Mouse (Mus musculus): ENCODE measurements around the gene Slco1a6.
"Not testable (repeated sequence)": the region's sequence is repeated elsewhere in the genome, so short reads cannot be mapped to it uniquely, and the experiment has no call there.

The Slco1a6 gene

GRCm38 (mm10) chr6:142208421-142208820, at the start of gene Slco1a6:
Slco1a6 (minus strand) TSS chr6:142208521.
- in situ Hi-C loops (cut with MboI): no loop called here

- in situ Hi-C loops (cut with MboI): not testable (repeated sequence)
Measured at GRCm38 (mm10) chr6:142250738-142251307, 42.5 kb upstream of the Slco1a6 start.

GRCm38 (mm10) chr6:142245065-142245464, 36.7 kb upstream of the Slco1a6 start:
- in situ Hi-C loops (cut with MboI): no loop called here

- in situ Hi-C loops (cut with MboI): no loop called here
Measured at GRCm38 (mm10) chr6:142239468-142239867, 31.1 kb upstream of the Slco1a6 start.

- in situ Hi-C loops (cut with MboI): no loop called here
Measured at GRCm38 (mm10) chr6:142220138-142220537, 11.8 kb upstream of the Slco1a6 start.

GRCm38 (mm10) chr6:142211821-142212220, 3.5 kb upstream of the Slco1a6 start:
- in situ Hi-C loops (cut with MboI): no loop called here

- in situ Hi-C loops (cut with MboI): no loop called here
Measured at GRCm38 (mm10) chr6:142209749-142210148, 1.4 kb upstream of the Slco1a6 start.

GRCm38 (mm10) chr6:142200524-142200923, 7.8 kb downstream of the Slco1a6 start:
- in situ Hi-C loops (cut with MboI): no loop called here

GRCm38 (mm10) chr6:142194245-142194644, 14.1 kb downstream of the Slco1a6 start:
- in situ Hi-C loops (cut with MboI): no loop called here

GRCm38 (mm10) chr6:142191962-142192361, 16.4 kb downstream of the Slco1a6 start:
- in situ Hi-C loops (cut with MboI): no loop called here

- in situ Hi-C loops (cut with MboI): no loop called here
Measured at GRCm38 (mm10) chr6:142187426-142187825, 20.9 kb downstream of the Slco1a6 start.

- in situ Hi-C loops (cut with MboI): no loop called here
Measured at GRCm38 (mm10) chr6:142185868-142186415, 22.4 kb downstream of the Slco1a6 start.

- in situ Hi-C loops (cut with MboI): no loop called here
Measured at GRCm38 (mm10) chr6:142163406-142163805, 44.9 kb downstream of the Slco1a6 start.

- in situ Hi-C loops (cut with MboI): no loop called here
Measured at GRCm38 (mm10) chr6:142161171-142161570, 47.1 kb downstream of the Slco1a6 start.

GRCm38 (mm10) chr6:142154081-142154480, 54.2 kb downstream of the Slco1a6 start:
- in situ Hi-C loops (cut with MboI): not testable (repeated sequence)

GRCm38 (mm10) chr6:142148371-142148770, 60.0 kb downstream of the Slco1a6 start:
- in situ Hi-C loops (cut with MboI): no loop called here

- in situ Hi-C loops (cut with MboI): no loop called here
Measured at GRCm38 (mm10) chr6:142111667-142112305, 96.5 kb downstream of the Slco1a6 start.

- in situ Hi-C loops (cut with MboI): no loop called here
Measured at GRCm38 (mm10) chr6:142091126-142091525, 117.2 kb downstream of the Slco1a6 start.

- in situ Hi-C loops (cut with MboI): not testable (repeated sequence)
Measured at GRCm38 (mm10) chr6:142058281-142058680, 150.0 kb downstream of the Slco1a6 start.

GRCm38 (mm10) chr6:142047689-142048088, 160.6 kb downstream of the Slco1a6 start:
- in situ Hi-C loops (cut with MboI): no loop called here

GRCm38 (mm10) chr6:142045746-142046145, 162.6 kb downstream of the Slco1a6 start:
- in situ Hi-C loops (cut with MboI): no loop called here

GRCm38 (mm10) chr6:142041896-142042295, 166.4 kb downstream of the Slco1a6 start:
- in situ Hi-C loops (cut with MboI): no loop called here

All from mature B cell (primary cell).